8 mouse cellular contexts compared by ENCODE assay signal in genomic region chr10:128231146-128231545, GRCm38 (mm10). TPM values are rescaled to one million over a fixed set of nuclear protein-coding genes. Genes with fewer than 3 reads are reported as not detected.
DNase-seq lines count a peak whose midpoint lies in the region; ATAC-seq and TF ChIP-seq lines count a peak whose summit lies in the region.

No protein-coding gene starts in this region.

- 8% methylated on average over 5 of the region's 5 CpGs for WGBS in lung, postnatal 0 days
- 8% methylated on average over 5 of the region's 5 CpGs for WGBS in embryonic facial prominence, embryonic 15.5 days
- WGBS in limb, embryonic 12.5 days = 11% methylated on average over 5 of the region's 5 CpGs
- WGBS in stomach, embryonic 16.5 days = 5% methylated on average over 5 of the region's 5 CpGs

- no peaks in the 10 kb centered on the region for H3K27me3 ChIP-seq in lung, postnatal 0 days (replicated peaks; ENCODE audit: insufficient read depth, low read length)
- no peaks in the 10 kb centered on the region for H3K27me3 ChIP-seq in embryonic facial prominence, embryonic 15.5 days
- H3K27me3 ChIP-seq in limb, embryonic 12.5 days = no peaks in the 10 kb centered on the region
- no peaks in the 10 kb centered on the region for H3K27me3 ChIP-seq in stomach, embryonic 16.5 days (ENCODE audit: control insufficient read depth, insufficient read depth, low read length)

- no peaks in the 10 kb centered on the region for H3K36me3 ChIP-seq in lung, postnatal 0 days (ENCODE audit: insufficient read depth, low read length)
- H3K36me3 ChIP-seq in embryonic facial prominence, embryonic 15.5 days = no peaks in the 10 kb centered on the region
- H3K36me3 ChIP-seq in limb, embryonic 12.5 days = peaks cover 11% of the 10 kb centered on the region
- no peaks in the 10 kb centered on the region for H3K36me3 ChIP-seq in stomach, embryonic 16.5 days (ENCODE audit: control insufficient read depth, insufficient read depth, low read length)

- DNase-seq in lung, postnatal 0 days (ENCODE audit: low spot score) = no peak
- no peak for DNase-seq in lung, postnatal 4 days
- DNase-seq in cerebellum, adult 18-20 months = no peak
- DNase-seq in layer of hippocampus, adult 11-12 months (ENCODE audit: low spot score) = no peak
- no peak for DNase-seq in gastrocnemius, postnatal 14 days

- intact Hi-C loops in gastrocnemius, postnatal 14 days (cut with DNase I; ENCODE audit: low total_unique reads) = no loop called here

- no peak for TF ChIP-seq CTCF in lung, postnatal 0 days (IDR thresholded peaks at IDR 0.05)

- no peak overlapping the region for H3K27ac ChIP-seq in lung, postnatal 0 days (ENCODE audit: low read length)
- H3K27ac ChIP-seq in embryonic facial prominence, embryonic 15.5 days (replicated peaks) = peak overlapping the region; percentile 97
- H3K27ac ChIP-seq in limb, embryonic 12.5 days = peak overlapping the region; percentile 97
- H3K27ac ChIP-seq in stomach, embryonic 16.5 days (ENCODE audit: low read length) = peak overlapping the region; percentile 92

- H3K9ac ChIP-seq in lung, postnatal 0 days (replicated peaks; ENCODE audit: low read depth) = no peak overlapping the region
- H3K9ac ChIP-seq in embryonic facial prominence, embryonic 15.5 days = no peak overlapping the region
- peak overlapping the region; percentile 82 for H3K9ac ChIP-seq in limb, embryonic 12.5 days (replicated peaks)
- H3K9ac ChIP-seq in stomach, embryonic 16.5 days (ENCODE audit: low read length) = peak overlapping the region; percentile 85

- peak overlapping the region; percentile 72; the same call in 1 of the 2 replicates for H3K4me3 ChIP-seq in lung, postnatal 0 days (ENCODE audit: low read depth, low read length)
- H3K4me3 ChIP-seq in embryonic facial prominence, embryonic 15.5 days (replicated peaks) = peak overlapping the region; percentile 83
- peak overlapping the region; percentile 79 for H3K4me3 ChIP-seq in limb, embryonic 12.5 days (replicated peaks)
- peak overlapping the region; percentile 66 for H3K4me3 ChIP-seq in stomach, embryonic 16.5 days (replicated peaks; ENCODE audit: low read length)

- ATAC-seq in lung, postnatal 0 days = no peak
- ATAC-seq in embryonic facial prominence, embryonic 15.5 days (ENCODE audit: insufficient number of reproducible peaks, low FRiP score, low TSS enrichment, low read depth) = no peak
- ATAC-seq in limb, embryonic 12.5 days (ENCODE audit: insufficient number of reproducible peaks, insufficient read depth, low FRiP score, low TSS enrichment, low read depth) = no peak
- no peak for ATAC-seq in stomach, embryonic 16.5 days (ENCODE audit: insufficient read depth, low FRiP score)

- TF ChIP-seq EP300 in lung, postnatal 0 days (IDR thresholded peaks at IDR 0.05) = no peak

- H3K4me1 ChIP-seq in lung, postnatal 0 days (ENCODE audit: insufficient read depth, low read depth, low read length) = no peaks in the 10 kb centered on the region
- H3K4me1 ChIP-seq in embryonic facial prominence, embryonic 15.5 days = peaks cover 24% of the 10 kb centered on the region
- peaks cover 40% of the 10 kb centered on the region for H3K4me1 ChIP-seq in limb, embryonic 12.5 days (replicated peaks)
- peaks cover 9% of the 10 kb centered on the region for H3K4me1 ChIP-seq in stomach, embryonic 16.5 days (ENCODE audit: control insufficient read depth, insufficient read depth, low read length)

- no peaks in the 10 kb centered on the region for H3K9me3 ChIP-seq in lung, postnatal 0 days (ENCODE audit: low read length)
- H3K9me3 ChIP-seq in embryonic facial prominence, embryonic 15.5 days (replicated peaks) = no peaks in the 10 kb centered on the region
- no peaks in the 10 kb centered on the region for H3K9me3 ChIP-seq in limb, embryonic 12.5 days
- H3K9me3 ChIP-seq in stomach, embryonic 16.5 days (replicated peaks; ENCODE audit: control insufficient read depth, low read length) = no peaks in the 10 kb centered on the region

- peak overlapping the region; percentile 87 for H3K4me2 ChIP-seq in lung, postnatal 0 days (replicated peaks; ENCODE audit: low read depth, low read length)
- H3K4me2 ChIP-seq in embryonic facial prominence, embryonic 15.5 days (replicated peaks) = peak overlapping the region; percentile 64
- H3K4me2 ChIP-seq in limb, embryonic 12.5 days = peak overlapping the region; percentile 65
- H3K4me2 ChIP-seq in stomach, embryonic 16.5 days (ENCODE audit: low read depth, low read length) = peak overlapping the region; percentile 81

RNA-seq across cellular contexts. Expression of gene Timeless, which starts 0.7 kb away (rescaled TPM):
- 11.2 and 14.5 TPM in 2 replicates for polyA plus RNA-seq in lung, postnatal 0 days (2015; fragmentation: Nextera tagmentation; extraction: Ambion mirVana)
- polyA plus RNA-seq in embryonic facial prominence, embryonic 15.5 days (2015; fragmentation: Nextera tagmentation; extraction: Ambion mirVana) = 43.8 and 48.1 TPM in 2 replicates
- 103 and 108 TPM in 2 replicates for polyA plus RNA-seq in limb, embryonic 12.5 days (2016; fragmentation: Nextera tagmentation; extraction: Ambion mirVana)
- 30.4 and 35.0 TPM in 2 replicates for polyA plus RNA-seq in stomach, embryonic 16.5 days (2015; fragmentation: Nextera tagmentation; extraction: Ambion mirVana)
- total RNA-seq in gastrocnemius, postnatal 14 days (2021) = 1 to 10 TPM; 3.9 to 5.1 TPM

RNA-seq across cellular contexts. Expression of gene Mip, which starts 5.5 kb away (rescaled TPM):
- polyA plus RNA-seq in lung, postnatal 0 days (2015; fragmentation: Nextera tagmentation; extraction: Ambion mirVana) = not detected in 2 replicates
- polyA plus RNA-seq in embryonic facial prominence, embryonic 15.5 days (2015; fragmentation: Nextera tagmentation; extraction: Ambion mirVana) = 0.23 and 0.28 TPM in 2 replicates
- 0.38 and 0.44 TPM in 2 replicates for polyA plus RNA-seq in limb, embryonic 12.5 days (2016; fragmentation: Nextera tagmentation; extraction: Ambion mirVana)
- not detected in 2 replicates for polyA plus RNA-seq in stomach, embryonic 16.5 days (2015; fragmentation: Nextera tagmentation; extraction: Ambion mirVana)
- total RNA-seq in gastrocnemius, postnatal 14 days (2021) = not detected

RNA-seq across cellular contexts. Expression of gene Spryd4, which starts 19.5 kb away (rescaled TPM):
- polyA plus RNA-seq in lung, postnatal 0 days (2015; fragmentation: Nextera tagmentation; extraction: Ambion mirVana) = 16.0 and 16.9 TPM in 2 replicates
- polyA plus RNA-seq in embryonic facial prominence, embryonic 15.5 days (2015; fragmentation: Nextera tagmentation; extraction: Ambion mirVana) = 30.8 TPM in 2 replicates
- polyA plus RNA-seq in limb, embryonic 12.5 days (2016; fragmentation: Nextera tagmentation; extraction: Ambion mirVana) = 31.0 and 32.4 TPM in 2 replicates
- polyA plus RNA-seq in stomach, embryonic 16.5 days (2015; fragmentation: Nextera tagmentation; extraction: Ambion mirVana) = 32.4 and 33.5 TPM in 2 replicates
- 10 to 100 TPM; 39.3 to 40.6 TPM for total RNA-seq in gastrocnemius, postnatal 14 days (2021)

RNA-seq across cellular contexts. Expression of gene Apon, which starts 22.8 kb away (rescaled TPM):
- polyA plus RNA-seq in lung, postnatal 0 days (2015; fragmentation: Nextera tagmentation; extraction: Ambion mirVana) = not detected in 2 replicates
- polyA plus RNA-seq in embryonic facial prominence, embryonic 15.5 days (2015; fragmentation: Nextera tagmentation; extraction: Ambion mirVana) = 0.27 TPM in 1 of 2 replicates, not detected in the other
- polyA plus RNA-seq in limb, embryonic 12.5 days (2016; fragmentation: Nextera tagmentation; extraction: Ambion mirVana) = 0.68 and 1.0 TPM in 2 replicates
- 0.52 and 0.66 TPM in 2 replicates for polyA plus RNA-seq in stomach, embryonic 16.5 days (2015; fragmentation: Nextera tagmentation; extraction: Ambion mirVana)
- not detected for total RNA-seq in gastrocnemius, postnatal 14 days (2021)

RNA-seq across cellular contexts. Expression of gene Gls2, which starts 36.9 kb away (rescaled TPM):
- polyA plus RNA-seq in lung, postnatal 0 days (2015; fragmentation: Nextera tagmentation; extraction: Ambion mirVana) = 0.82 and 0.92 TPM in 2 replicates
- polyA plus RNA-seq in embryonic facial prominence, embryonic 15.5 days (2015; fragmentation: Nextera tagmentation; extraction: Ambion mirVana) = 2.0 and 2.5 TPM in 2 replicates
- 1.5 and 2.3 TPM in 2 replicates for polyA plus RNA-seq in limb, embryonic 12.5 days (2016; fragmentation: Nextera tagmentation; extraction: Ambion mirVana)
- 3.2 and 3.7 TPM in 2 replicates for polyA plus RNA-seq in stomach, embryonic 16.5 days (2015; fragmentation: Nextera tagmentation; extraction: Ambion mirVana)
- 1 to 10 TPM in 1 of 2 experiments, under 1 TPM in 1; 0.88 to 1.1 TPM for total RNA-seq in gastrocnemius, postnatal 14 days (2021)

Comparison
In these comparisons a context has a peak if more than half of its experiments do, and no peak if none do; other contexts are left out.
1. H3K9ac ChIP-seq: peak in limb, embryonic 12.5 days (single experiment) and stomach, embryonic 16.5 days (single experiment); none in lung, postnatal 0 days (single experiment) and embryonic facial prominence, embryonic 15.5 days (single experiment).
2. Peak in every context shown above with its lines, with median percentiles within 50 percentile points of each other: H3K4me2 ChIP-seq and H3K4me3 ChIP-seq.